ENCODE assay signal across 18 mouse cellular contexts in the genomic region with DNA sequence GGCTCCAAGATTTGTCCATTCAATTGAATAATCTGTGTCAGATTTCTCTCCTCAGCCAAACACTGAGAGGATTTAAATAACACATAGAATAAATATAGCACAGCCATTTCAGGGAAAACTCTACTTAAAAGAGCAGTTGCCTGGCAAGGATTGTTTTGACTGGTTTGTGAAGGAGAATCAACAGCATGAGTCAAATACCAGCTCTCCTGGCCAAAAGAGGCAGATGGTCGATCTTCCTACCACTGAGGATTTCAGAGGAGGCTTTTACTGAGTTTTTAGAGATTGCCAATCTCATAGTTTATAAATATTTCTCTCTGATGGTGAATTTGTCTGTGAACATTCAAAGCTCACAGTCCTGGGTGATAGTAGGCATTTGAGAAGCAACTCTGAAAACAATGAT. TPM values are rescaled to one million over a fixed set of nuclear protein-coding genes. Genes with fewer than 3 reads are reported as not detected.
DNase-seq lines count a peak whose midpoint lies in the region; ATAC-seq and TF ChIP-seq lines count a peak whose summit lies in the region.
"Had no signal": no experiment of that assay in that cellular context is flagged by ENCODE, and none has a peak within 500 bp of the region (broad histone marks: within the 10 kb centered on the region; RNA-seq: fewer than 3 reads in every experiment).

No protein-coding gene starts in this region.

- H3K27me3 ChIP-seq in hindbrain, postnatal 0 days (ENCODE audit: insufficient read depth, low read length) = no peaks in the 10 kb centered on the region
- no peaks in the 10 kb centered on the region for H3K27me3 ChIP-seq in hindbrain, embryonic 10.5 days (ENCODE audit: insufficient read depth, poor library complexity, severe bottlenecking)
- H3K27me3 ChIP-seq: limb, embryonic 15.5 days; lung, embryonic 15.5 days had no signal

- TF ChIP-seq CTCF in hindbrain, postnatal 0 days (IDR thresholded peaks at IDR 0.05; ENCODE audit: low read depth) = no peak

- no peaks in the 10 kb centered on the region for H3K9me3 ChIP-seq in hindbrain, postnatal 0 days (ENCODE audit: low read length)
- H3K9me3 ChIP-seq in hindbrain, embryonic 10.5 days = no peaks in the 10 kb centered on the region
- H3K9me3 ChIP-seq: limb, embryonic 15.5 days; lung, embryonic 15.5 days had no signal

- peak; percentile 26 for DNase-seq in hindbrain, postnatal 0 days (ENCODE audit: low spot score)
- no peak for DNase-seq in hindbrain, embryonic 10.5 days (ENCODE audit: low spot score)
- DNase-seq in cerebellum, postnatal 10 days = peak; percentile 72 to 75
- DNase-seq in layer of hippocampus, postnatal 36 days = peak; percentile 26 to 43
- peak; percentile 28 to 51 for DNase-seq in right cerebral cortex, postnatal 36 days (ENCODE audit: low spot score in 2 of 2)
- no peak for DNase-seq in adrenal gland, adult 18-20 months (ENCODE audit: low spot score in 2 of 2)
- DNase-seq in kidney, adult 11 months = no peak
- DNase-seq: adrenal gland, adult 2 months; gastrocnemius, postnatal 14 days; heart, postnatal 10 days; kidney, postnatal 14 days; thymus, postnatal 14 days had no signal

- H3K9ac ChIP-seq in hindbrain, postnatal 0 days (replicated peaks; ENCODE audit: low read length) = no peak overlapping the region
- H3K9ac ChIP-seq: limb, embryonic 15.5 days; lung, embryonic 15.5 days had no signal

- ATAC-seq in hindbrain, postnatal 0 days = no peak
- ATAC-seq in granulocyte monocyte progenitor cell, adult 5-6 weeks (replicated peaks; ENCODE audit: poor library complexity, severe bottlenecking) = no peak
- ATAC-seq: inflammation-experienced regulatory T-cells, adult 6 months had no signal

- no peak overlapping the region for H3K4me2 ChIP-seq in hindbrain, postnatal 0 days (ENCODE audit: low read depth, low read length)
- H3K4me2 ChIP-seq: limb, embryonic 15.5 days; lung, embryonic 15.5 days; midbrain, embryonic 11.5 days had no signal

- no peak overlapping the region for H3K27ac ChIP-seq in hindbrain, postnatal 0 days
- no peak overlapping the region for H3K27ac ChIP-seq in hindbrain, embryonic 10.5 days
- H3K27ac ChIP-seq: limb, embryonic 15.5 days; lung, embryonic 15.5 days had no signal

- H3K4me3 ChIP-seq in hindbrain, postnatal 0 days (ENCODE audit: low read length) = no peak overlapping the region
- no peak overlapping the region for H3K4me3 ChIP-seq in hindbrain, embryonic 10.5 days
- H3K4me3 ChIP-seq: erythroblast, embryonic 14.5 days; limb, embryonic 15.5 days; lung, embryonic 15.5 days had no signal

- H3K4me1 ChIP-seq in hindbrain, postnatal 0 days (ENCODE audit: insufficient read depth, low read length) = peaks cover 3% of the 10 kb centered on the region; the same call in 1 of the 2 replicates
- H3K4me1 ChIP-seq in hindbrain, embryonic 10.5 days (replicated peaks) = no peaks in the 10 kb centered on the region
- H3K4me1 ChIP-seq: lung, embryonic 15.5 days had no signal

- no peaks in the 10 kb centered on the region for H3K36me3 ChIP-seq in hindbrain, postnatal 0 days (ENCODE audit: insufficient read depth, low read length)
- H3K36me3 ChIP-seq in hindbrain, embryonic 10.5 days = no peaks in the 10 kb centered on the region
- H3K36me3 ChIP-seq: limb, embryonic 15.5 days; lung, embryonic 15.5 days had no signal

- WGBS in hindbrain, postnatal 0 days = 56% methylated on average over 1 of the region's 1 CpGs
- WGBS in hindbrain, embryonic 10.5 days = 79% methylated on average over 1 of the region's 1 CpGs

RNA-seq across cellular contexts. Expression of a gene that starts 41.9 kb away (rescaled TPM):
- 11.9 and 27.4 TPM in 2 replicates for total RNA-seq in hindbrain, postnatal 0 days (2014; rRNA removed)
- polyA plus RNA-seq in hindbrain, postnatal 0 days (2015; fragmentation: Nextera tagmentation; extraction: Ambion mirVana) = 13.4 and 13.9 TPM in 2 replicates
- 20.8 and 33.2 TPM in 2 replicates for polyA plus RNA-seq in hindbrain, embryonic 10.5 days (2016; fragmentation: Nextera tagmentation; extraction: Ambion mirVana)
- 10 to 100 TPM; 21.3 to 28.7 TPM for total RNA-seq in layer of hippocampus, postnatal 36 days (2021)
- 10 to 100 TPM; 32.3 to 49.9 TPM for total RNA-seq in adrenal gland, adult 18-20 months (2021)
- 2.9 and 6.8 TPM in 2 replicates for total RNA-seq in granulocyte monocyte progenitor cell, adult 5-6 weeks (2014; fragmentation: Nextera tagmentation)
- total RNA-seq in granulocyte monocyte progenitor cell, adult 5-6 weeks (2017) = 7.6 and 8.4 TPM in 2 replicates

RNA-seq across cellular contexts. Expression of a gene that starts 42.2 kb away (rescaled TPM):
- 12.8 and 22.6 TPM in 2 replicates for total RNA-seq in hindbrain, postnatal 0 days (2014; rRNA removed)
- polyA plus RNA-seq in hindbrain, postnatal 0 days (2015; fragmentation: Nextera tagmentation; extraction: Ambion mirVana) = 7.1 and 7.9 TPM in 2 replicates
- polyA plus RNA-seq in hindbrain, embryonic 10.5 days (2016; fragmentation: Nextera tagmentation; extraction: Ambion mirVana) = 11.5 and 11.9 TPM in 2 replicates
- total RNA-seq in layer of hippocampus, postnatal 36 days (2021) = 1 to 10 TPM; 3.9 to 5.1 TPM
- total RNA-seq in adrenal gland, adult 18-20 months (2021) = 1 to 10 TPM; 8.1 to 9.5 TPM
- 7.8 and 12.7 TPM in 2 replicates for total RNA-seq in granulocyte monocyte progenitor cell, adult 5-6 weeks (2014; fragmentation: Nextera tagmentation)
- 10.7 and 11.8 TPM in 2 replicates for total RNA-seq in granulocyte monocyte progenitor cell, adult 5-6 weeks (2017)

Comparison
In these comparisons a context has a peak if more than half of its experiments do, and no peak if none do; other contexts are left out.
1. DNase-seq: peak in hindbrain, postnatal 0 days (single experiment), cerebellum, postnatal 10 days (2 of 2), layer of hippocampus, postnatal 36 days (2 of 2) and right cerebral cortex, postnatal 36 days (2 of 2); none in hindbrain, embryonic 10.5 days (single experiment), adrenal gland, adult 18-20 months (0 of 2) and kidney, adult 11 months (single experiment).